Comparison of ENCODE assay signal across 17 mouse cellular contexts in genomic region chr3:144334201-144334600, GRCm38 (mm10).
A peak's percentile ranks its signal among the peaks of the same experiment; 100 is the strongest.
DNase-seq lines count a peak whose midpoint lies in the region; TF ChIP-seq lines count a peak whose summit lies in the region.
"Had no signal": no experiment of that assay in that cellular context is flagged by ENCODE, and none has a peak within 500 bp of the region (broad histone marks: within the 10 kb centered on the region; RNA-seq: fewer than 3 reads in every experiment).

No protein-coding gene starts in this region.

- TF ChIP-seq CTCF in CH12.LX (conservative IDR thresholded peaks at IDR 0.05 in 1 of 2, IDR thresholded peaks at IDR 0.05 in 1 of 2; ENCODE audit: low read depth in 2 of 2, low read length in 2 of 2) = no peak

- dilution Hi-C loops in CH12.LX (cut with MboI; ENCODE audit: extremely low pct_ligation_motif_present, extremely low pct_unique_long_range_greater_than_20kb, low sequenced_read_pairs) = no loop called here

- no peak overlapping the region for H3K27ac ChIP-seq in CH12.LX (ENCODE audit: insufficient read depth, low read depth)

- TF ChIP-seq POLR2A in CH12.LX (IDR thresholded peaks at IDR 0.05; ENCODE audit: low read depth, low read length) = no peak

- no peaks in the 10 kb centered on the region for H3K36me3 ChIP-seq in CH12.LX (replicated peaks in 1 of 2; ENCODE audit: control insufficient read depth in 1 of 2, insufficient read depth in 1 of 2, low read length in 1 of 2)
- H3K36me3 ChIP-seq: G1E had no signal

- no peak overlapping the region for H3K4me3 ChIP-seq in CH12.LX (replicated peaks in 1 of 3; ENCODE audit: low read depth in 2 of 3, low read length in 2 of 3, poor library complexity in 1 of 3)

- H3K4me1 ChIP-seq in CH12.LX (ENCODE audit: control insufficient read depth in 1 of 2, insufficient read depth in 2 of 2) = peaks cover 21 to 39% of the 10 kb centered on the region in 2 experiments

- DNase-seq in CH12.LX (ENCODE audit: extremely low read depth) = peak; percentile 55
- DNase-seq in adrenal gland, postnatal 4 days (ENCODE audit: low spot score in 2 of 2) = no peak
- DNase-seq: adrenal gland, adult 2 months; adrenal gland, adult 8-10 months; adrenal gland, postnatal 10 days; adrenal gland, postnatal 14 days; adrenal gland, postnatal 25 days; adrenal gland, postnatal 36 days; B cell, adult 2 months; cerebellum, adult 11 months; cerebellum, adult 11-12 months; cerebellum, adult 18-20 months; cerebellum, adult 2 months; cerebellum, adult 8-10 months; cerebellum, adult 9-10 months had no signal

- no peak for TF ChIP-seq RAD21 in CH12.LX (IDR thresholded peaks at IDR 0.05; ENCODE audit: low read depth, low read length)

- in situ Hi-C loops in CH12.LX (cut with MboI; ENCODE audit: low pct_ligation_motif_present, low pct_unique_long_range_greater_than_20kb, low sequenced_read_pairs) = no loop called here

- peak; percentile 70; the same call in 1 of the 2 replicates for TF ChIP-seq EP300 in CH12.LX (IDR thresholded peaks at IDR 0.05; ENCODE audit: low read length)

- H3K4me2 ChIP-seq in CH12.LX (ENCODE audit: insufficient read depth, low read depth, poor library complexity, severe bottlenecking) = no peak overlapping the region

- H3K79me2 ChIP-seq in CH12.LX (replicated peaks; ENCODE audit: control insufficient read depth, extremely low read depth, insufficient read depth, poor library complexity, severe bottlenecking) = no peaks in the 10 kb centered on the region

- H3K9ac ChIP-seq in CH12.LX (ENCODE audit: insufficient read depth, low read depth) = no peak overlapping the region

- H3K9me3 ChIP-seq in CH12.LX (replicated peaks; ENCODE audit: low read length) = no peaks in the 10 kb centered on the region
- H3K9me3 ChIP-seq: G1E had no signal

- H3K27me3 ChIP-seq in CH12.LX (replicated peaks) = no peaks in the 10 kb centered on the region
- H3K27me3 ChIP-seq: Patski had no signal

TF ChIP-seq in CH12.LX, 34 proteins besides CTCF, POLR2A, EP300 and RAD21:
- TF ChIP-seq NRF1 (IDR thresholded peaks at IDR 0.05; ENCODE audit: low read depth, low read length) = no peak
- TF ChIP-seq TCF12 (IDR thresholded peaks at IDR 0.05; ENCODE audit: low read depth, low read length) = 0 out of 2 replicates have a peak, but pooled peaks have one; percentile 10
- peak; percentile 70 for TF ChIP-seq ELF1 (IDR thresholded peaks at IDR 0.05; ENCODE audit: low read depth, low read length)
- TF ChIP-seq JUN (IDR thresholded peaks at IDR 0.05; ENCODE audit: insufficient read depth, low read depth, low read length) = peak; percentile 35; the same call in 1 of the 2 replicates
- peak; percentile 28; the same call in 1 of the 2 replicates for TF ChIP-seq BHLHE40 (IDR thresholded peaks at IDR 0.05; ENCODE audit: low read depth, low read length)
- no peak for TF ChIP-seq E2F4 (IDR thresholded peaks at IDR 0.05; ENCODE audit: insufficient replicate concordance, low read depth, low read length)
- TF ChIP-seq IRF4 (IDR thresholded peaks at IDR 0.05; ENCODE audit: low read depth, low read length) = 0 out of 2 replicates have a peak, but pooled peaks have one; percentile 30
- 0 out of 2 replicates have a peak, but pooled peaks have one; percentile 28 for TF ChIP-seq MYC (IDR thresholded peaks at IDR 0.05; ENCODE audit: low read depth, low read length)
- peak; percentile 86 for TF ChIP-seq ZNF384 (IDR thresholded peaks at IDR 0.05; ENCODE audit: low read depth, low read length)
- TF ChIP-seq ETS1 (conservative IDR thresholded peaks at IDR 0.05; ENCODE audit: low read depth, low read length) = no peak; the same call in 1 of the 2 replicates
- peak; percentile 60; the same call in 1 of the 2 replicates for TF ChIP-seq MAX (IDR thresholded peaks at IDR 0.05; ENCODE audit: low read length)
TF ChIP-seq in CH12.LX: peak in this region for 8.
